Mouse (Mus musculus) liver, adult 2 months (tissue): ENCODE data around the gene Ankrd7. TPM values are rescaled to one million over a fixed set of nuclear protein-coding genes. Genes with fewer than 3 reads are reported as not detected.

ENCODE experiments used
- DNase-seq: peaks from one replicate; pipeline ENCODE4 v3.0.0-alpha.2; 2011; ENCODE audit warnings: low read depth, low spot score; ENCODE audit errors: extremely low read depth
- H3K27ac ChIP-seq: fragments of 200-500 bp; replicated peaks from 2 replicates; pipeline ENCODE4 v1.5.1; 2012; ENCODE audit warnings: low read depth, mild to moderate bottlenecking, control low read depth, inconsistent platforms, low read length; ENCODE audit not compliant: insufficient read depth
- H3K27me3 ChIP-seq: fragments of 200-500 bp; 2 replicates; pipeline ENCODE4 v1.6.1; 2012; ENCODE audit warnings: mild to moderate bottlenecking, moderate library complexity, low read length, inconsistent platforms; ENCODE audit not compliant: control insufficient read depth, insufficient read depth
- H3K36me3 ChIP-seq: fragments of 200-500 bp; 2 replicates; pipeline ENCODE4 v1.6.1; 2012; ENCODE audit warnings: low read length, inconsistent platforms; ENCODE audit not compliant: control insufficient read depth, insufficient read depth
- H3K4me1 ChIP-seq: fragments of 200-500 bp; 2 replicates; pipeline ENCODE4 v1.6.1; 2011; ENCODE audit warnings: low read length; ENCODE audit not compliant: control insufficient read depth, insufficient read depth
- H3K4me3 ChIP-seq: fragments of 200-500 bp; 2 replicates; pipeline ENCODE4 v1.5.1; 2011; ENCODE audit warnings: low read depth, mild to moderate bottlenecking, control low read depth, low read length, moderate library complexity; ENCODE audit not compliant: insufficient read depth
- H3K79me2 ChIP-seq: fragments of 200-500 bp; 2 replicates; pipeline ENCODE4 v1.6.1; 2012; ENCODE audit warnings: inconsistent platforms, mild to moderate bottlenecking, low read length, moderate library complexity; ENCODE audit not compliant: control insufficient read depth, insufficient read depth
- H3K9ac ChIP-seq: fragments of 200-500 bp; 2 replicates; pipeline ENCODE4 v1.6.1; 2012; ENCODE audit warnings: low read depth, mild to moderate bottlenecking, control low read depth, inconsistent platforms, low read length
- CTCF ChIP-seq: fragments of 200-500 bp; IDR thresholded peaks from 2 replicates; pipeline ENCODE4 v1.5.1; 2011; ENCODE audit warnings: low read depth, low read length, control low read depth
- POLR2A ChIP-seq: fragments of 200-500 bp; IDR thresholded peaks from 2 replicates; pipeline ENCODE4 v1.6.1; 2011; ENCODE audit warnings: low read length, control low read depth; ENCODE audit not compliant: insufficient read depth; ENCODE audit errors: extremely low read depth
- WGBS: fragments of 180-500 bp; shearing (Covaris S2); methylation state at CpG from one replicate; pipeline ENCODE4 v1.1.7; 2018; 5-methylcytosine and 5-hydroxymethylcytosine counted together
- polyA plus RNA-seq: library from polyadenylated mRNA; depleted of rRNA; stranded (reverse); fragments of >200 nt; gene quantifications from 2 replicates; pipeline ENCODE4 v1.2.3, GENCODE M21; 2012; rRNA removed
- total RNA-seq: library from RNA; depleted of rRNA; stranded (reverse); fragments of >200 nt; gene quantifications from 2 replicates; pipeline ENCODE4 v1.2.3, GENCODE M21; 2014; rRNA removed

Gene Ankrd7
- total and polyA plus RNA-seq, 2 experiments, result not detected

DNA sequence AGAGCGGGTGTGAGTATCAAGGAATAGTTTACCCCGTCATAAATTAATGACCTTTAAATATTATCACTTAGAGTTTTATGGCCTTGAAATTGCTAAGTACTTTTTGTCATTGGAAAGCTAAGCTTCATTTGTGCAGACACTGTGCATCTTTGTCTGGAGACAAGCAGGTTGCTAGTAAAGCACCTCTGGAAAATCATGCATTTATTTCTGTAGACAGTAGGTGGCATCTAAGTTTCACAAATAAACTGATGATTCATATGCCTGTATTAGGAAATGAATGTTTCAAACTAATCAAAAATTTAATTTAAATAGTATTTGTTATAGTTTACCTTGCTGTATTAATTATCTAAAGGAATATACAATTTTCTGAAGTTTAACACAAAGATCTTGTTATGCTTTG, 41.1 kb downstream of the Ankrd7 start:
- 85% methylated on average over 2 of the region's 2 CpGs for WGBS
- H3K27ac ChIP-seq, result no peak overlapping the region
- H3K4me1 ChIP-seq, result no peaks in the 10 kb centered on the region
- H3K27me3 ChIP-seq, result no peaks in the 10 kb centered on the region
- no peaks in the 10 kb centered on the region for H3K79me2 ChIP-seq
- no peak for TF ChIP-seq CTCF
- no peak for TF ChIP-seq POLR2A
- no peak for DNase-seq
- no peaks in the 10 kb centered on the region for H3K36me3 ChIP-seq
- H3K9ac ChIP-seq, result no peak overlapping the region
- H3K4me3 ChIP-seq, result no peak overlapping the region

DNA sequence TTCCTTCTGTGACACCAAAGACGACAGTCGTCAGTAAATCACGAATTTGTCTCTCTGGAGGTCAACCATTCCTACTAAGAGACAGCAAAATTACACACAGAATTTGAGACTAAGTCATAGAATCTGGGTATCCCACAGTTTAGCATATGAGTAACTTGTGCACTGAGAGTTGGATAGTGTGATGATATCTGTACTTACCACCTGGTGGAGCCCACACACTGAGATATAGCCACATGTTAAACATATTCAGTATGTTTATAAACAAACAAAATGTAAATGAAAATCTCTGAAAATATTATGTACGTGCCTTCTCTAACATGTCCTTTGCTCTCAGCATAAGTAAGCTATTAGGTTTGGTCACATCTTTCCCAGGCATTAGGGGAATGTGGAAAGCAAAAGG, 47.1 kb downstream of the Ankrd7 start:
- Histone ChIP-seq H3K9ac (no peak overlapping the region), H3K36me3 (no peaks in the 10 kb centered on the region), H3K79me2 (no peaks in the 10 kb centered on the region), H3K4me1 (no peaks in the 10 kb centered on the region), H3K27ac (no peak overlapping the region), H3K27me3 (no peaks in the 10 kb centered on the region), H3K4me3 (no peak overlapping the region)
- 70% methylated on average over 4 of the region's 4 CpGs for WGBS
- no peak for DNase-seq
- no peak for TF ChIP-seq POLR2A
- no peak for TF ChIP-seq CTCF

DNA sequence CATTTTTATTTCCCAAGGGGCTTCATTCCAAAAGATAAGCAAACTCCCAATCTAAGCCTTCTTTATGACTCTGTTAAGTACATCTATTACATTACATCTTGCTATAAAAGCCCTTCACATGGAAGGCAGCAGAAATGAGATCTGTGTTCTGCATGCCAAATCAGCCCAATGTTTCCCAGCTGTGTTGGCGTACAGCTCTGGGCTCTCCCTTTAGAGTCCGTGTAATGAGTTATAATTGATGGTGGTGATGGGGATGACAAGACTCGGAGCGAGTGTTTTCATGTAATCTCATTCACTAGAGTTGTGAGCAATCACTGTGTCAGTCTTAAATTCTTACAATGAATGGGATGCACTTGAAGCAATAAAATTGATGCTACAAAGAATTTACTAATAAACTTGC, 49.9 kb downstream of the Ankrd7 start:
- no peaks in the 10 kb centered on the region for H3K79me2 ChIP-seq
- no peaks in the 10 kb centered on the region for H3K36me3 ChIP-seq
- no peak overlapping the region for H3K4me3 ChIP-seq
- DNase-seq, result no peak
- no peaks in the 10 kb centered on the region for H3K4me1 ChIP-seq
- H3K27ac ChIP-seq, result no peak overlapping the region
- no peaks in the 10 kb centered on the region for H3K27me3 ChIP-seq
- 89% methylated on average over 4 of the region's 4 CpGs for WGBS
- TF ChIP-seq POLR2A (no peak), CTCF (no peak)
- no peak overlapping the region for H3K9ac ChIP-seq

DNA sequence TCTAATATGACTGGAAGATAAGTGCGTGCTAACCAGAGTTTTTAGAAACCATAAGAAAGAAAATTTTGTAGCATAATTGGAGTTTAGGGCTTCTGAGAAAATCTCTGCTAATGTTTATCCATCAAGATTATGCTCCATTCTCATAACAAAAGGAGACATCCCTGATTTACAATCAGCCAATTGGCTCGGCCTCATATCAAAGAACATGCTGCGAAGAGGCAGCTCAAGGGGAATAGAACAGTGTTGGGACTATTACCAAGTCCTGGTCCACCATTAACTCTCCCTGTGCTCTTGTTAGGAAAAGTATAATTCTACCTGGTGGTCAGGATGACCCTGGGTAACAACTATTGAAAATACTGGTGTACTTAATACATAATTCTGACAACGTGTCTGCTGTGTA, 50.4 kb downstream of the Ankrd7 start:
- H3K4me3 ChIP-seq, result no peak overlapping the region
- no peaks in the 10 kb centered on the region for H3K4me1 ChIP-seq
- no peak overlapping the region for H3K27ac ChIP-seq
- H3K36me3 ChIP-seq, result no peaks in the 10 kb centered on the region
- DNase-seq, result no peak
- H3K27me3 ChIP-seq, result no peaks in the 10 kb centered on the region
- TF ChIP-seq CTCF (no peak), POLR2A (no peak)
- 89% methylated on average over 4 of the region's 4 CpGs for WGBS
- no peaks in the 10 kb centered on the region for H3K79me2 ChIP-seq
- H3K9ac ChIP-seq, result no peak overlapping the region

Other genes with a start within 250 kb of the Ankrd7 start
- gene Lsm8, start 17.7 kb upstream of the Ankrd7 start, total RNA-seq, result 11.5 and 14.6 TPM in 2 replicates
- 5.3 and 6.1 TPM in 2 replicates for gene Lsm8, start 17.7 kb upstream of the Ankrd7 start, polyA plus RNA-seq